Mouse (Mus musculus): Measurements from ENCODE around the gene Ptgis. TPM values are rescaled to one million over a fixed set of nuclear protein-coding genes. Genes with fewer than 3 reads are reported as not detected.

Gene Ptgis
- 1 to 10 TPM; 3.0 TPM for total RNA-seq (2021)

- intact Hi-C loops (cut with DNase I) = no loop called here
Measured at GRCm38 (mm10) chr2:167240008-167240964, at the start of gene Ptgis. Ptgis (minus strand) TSS chr2:167240604.

GRCm38 (mm10) chr2:167281461-167281860 lies 41.1 kb upstream of the Ptgis start:
- DNase-seq (ENCODE audit: extremely low spot score in 1 of 2, low spot score in 2 of 2) = peak in 1 of 2 experiments; percentile 21
- intact Hi-C loops (cut with DNase I) = no loop called here

More at GRCm38 (mm10) chr2:167240008-167240964, at the start of gene Ptgis:
- peak in 1 of 2 experiments; percentile 60 for DNase-seq (ENCODE audit: extremely low spot score in 1 of 2, low spot score in 2 of 2)

GRCm38 (mm10) chr2:167280986-167281310 lies 40.5 kb upstream of the Ptgis start:
- no peak for DNase-seq (ENCODE audit: extremely low spot score in 1 of 2, low spot score in 2 of 2)
- intact Hi-C loops (cut with DNase I) = no loop called here

GRCm38 (mm10) chr2:167280090-167280985 lies 39.9 kb upstream of the Ptgis start:
- DNase-seq (ENCODE audit: extremely low spot score in 1 of 2, low spot score in 2 of 2) = peak; percentile 76 to 80
- intact Hi-C loops (cut with DNase I) = no loop called here

- peak; percentile 40 to 62 for DNase-seq (ENCODE audit: extremely low spot score in 1 of 2, low spot score in 2 of 2)
- intact Hi-C loops (cut with DNase I) = loop anchor here (1.0 to 5.0 kb wide), 3 partner anchors 57 to 207 kb away; no protein-coding TSS in a partner anchor
Measured at GRCm38 (mm10) chr2:167278751-167279526, 38.5 kb upstream of the Ptgis start.

GRCm38 (mm10) chr2:167278011-167278410 lies 37.6 kb upstream of the Ptgis start:
- DNase-seq (ENCODE audit: extremely low spot score in 1 of 2, low spot score in 2 of 2) = peak in 1 of 2 experiments; percentile 24
- intact Hi-C loops (cut with DNase I) = loop anchor here (5.0 kb wide), 2 partner anchors 139 to 206 kb away; no protein-coding TSS in a partner anchor

GRCm38 (mm10) chr2:167277026-167277425 lies 36.6 kb upstream of the Ptgis start:
- peak in 1 of 2 experiments; percentile 16 for DNase-seq (ENCODE audit: extremely low spot score in 1 of 2, low spot score in 2 of 2)
- intact Hi-C loops (cut with DNase I) = loop anchor here (5.0 kb wide), 2 partner anchors 140 to 205 kb away; no protein-coding TSS in a partner anchor

- peak in 1 of 2 experiments; percentile 16 for DNase-seq (ENCODE audit: extremely low spot score in 1 of 2, low spot score in 2 of 2)
- intact Hi-C loops (cut with DNase I) = loop anchor here (5.0 kb wide), 2 partner anchors 141 to 204 kb away; no protein-coding TSS in a partner anchor
Measured at GRCm38 (mm10) chr2:167275856-167276255, 35.5 kb upstream of the Ptgis start.

GRCm38 (mm10) chr2:167274713-167275465 lies 34.5 kb upstream of the Ptgis start:
- intact Hi-C loops (cut with DNase I) = loop anchor here (5.0 kb wide), 2 partner anchors 142 to 203 kb away; no protein-coding TSS in a partner anchor
- DNase-seq (ENCODE audit: extremely low spot score in 1 of 2, low spot score in 2 of 2) = peak in 1 of 2 experiments; percentile 18

GRCm38 (mm10) chr2:167273206-167273740 lies 32.9 kb upstream of the Ptgis start:
- DNase-seq (ENCODE audit: extremely low spot score in 1 of 2, low spot score in 2 of 2) = peak in 1 of 2 experiments; percentile 17
- intact Hi-C loops (cut with DNase I) = no loop called here

GRCm38 (mm10) chr2:167272706-167273105 lies 32.3 kb upstream of the Ptgis start:
- intact Hi-C loops (cut with DNase I) = no loop called here
- peak in 1 of 2 experiments; percentile 8 for DNase-seq (ENCODE audit: extremely low spot score in 1 of 2, low spot score in 2 of 2)

GRCm38 (mm10) chr2:167271121-167271521 lies 30.7 kb upstream of the Ptgis start:
- intact Hi-C loops (cut with DNase I) = no loop called here
- peak in 1 of 2 experiments; percentile 18 for DNase-seq (ENCODE audit: extremely low spot score in 1 of 2, low spot score in 2 of 2)

GRCm38 (mm10) chr2:167270496-167270895 lies 30.1 kb upstream of the Ptgis start:
- intact Hi-C loops (cut with DNase I) = no loop called here
- peak in 1 of 2 experiments; percentile 7 for DNase-seq (ENCODE audit: extremely low spot score in 1 of 2, low spot score in 2 of 2)

GRCm38 (mm10) chr2:167268721-167269120 lies 28.3 kb upstream of the Ptgis start:
- intact Hi-C loops (cut with DNase I) = no loop called here
- DNase-seq (ENCODE audit: extremely low spot score in 1 of 2, low spot score in 2 of 2) = peak in 1 of 2 experiments; percentile 22

GRCm38 (mm10) chr2:167268411-167268690 lies 27.9 kb upstream of the Ptgis start:
- DNase-seq (ENCODE audit: extremely low spot score in 1 of 2, low spot score in 2 of 2) = no peak
- intact Hi-C loops (cut with DNase I) = no loop called here

GRCm38 (mm10) chr2:167267531-167268410 lies 27.4 kb upstream of the Ptgis start:
- DNase-seq (ENCODE audit: extremely low spot score in 1 of 2, low spot score in 2 of 2) = peak in 1 of 2 experiments; percentile 14
- intact Hi-C loops (cut with DNase I) = no loop called here
